26 mouse cellular contexts compared by ENCODE assay signal in the genomic region with DNA sequence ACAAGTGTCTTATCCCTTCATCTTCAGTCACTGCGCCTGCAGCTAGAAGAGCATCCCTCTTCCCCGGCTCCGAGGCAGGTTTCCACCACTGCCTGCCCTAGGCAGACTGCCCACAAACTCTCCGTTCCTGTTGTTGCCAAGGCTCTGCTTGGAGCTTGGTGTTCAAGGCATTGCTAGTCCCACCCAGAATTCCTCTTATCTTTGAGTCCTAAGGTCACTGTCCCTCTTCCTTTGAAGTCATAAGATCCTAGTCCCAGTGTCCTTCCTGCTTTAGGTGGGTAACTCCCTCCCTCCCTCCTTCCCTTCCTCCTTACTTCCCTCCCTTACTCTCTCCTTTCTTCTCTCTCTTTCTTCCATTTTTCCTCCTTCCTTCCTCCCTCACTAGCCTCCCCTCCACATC. TPM values are rescaled to one million over a fixed set of nuclear protein-coding genes. Genes with fewer than 3 reads are reported as not detected.
DNase-seq lines count a peak whose midpoint lies in the region; ATAC-seq and TF ChIP-seq lines count a peak whose summit lies in the region.
"Had no signal": no experiment of that assay in that cellular context is flagged by ENCODE, and none has a peak within 500 bp of the region (broad histone marks: within the 10 kb centered on the region; RNA-seq: fewer than 3 reads in every experiment).

No protein-coding gene starts in this region.

- H3K4me1 ChIP-seq in intestine, embryonic 16.5 days (ENCODE audit: control insufficient read depth, insufficient read depth, low read length) = no peaks in the 10 kb centered on the region
- H3K4me1 ChIP-seq in intestine, embryonic 15.5 days (replicated peaks) = no peaks in the 10 kb centered on the region; the same call in 1 of the 2 replicates
- H3K4me1 ChIP-seq in spleen, adult 2 months (ENCODE audit: control insufficient read depth, insufficient read depth, insufficient read length) = peaks cover 14% of the 10 kb centered on the region; the same call in 1 of the 2 replicates
- H3K4me1 ChIP-seq: embryonic facial prominence, embryonic 13.5 days had no signal

- H3K9ac ChIP-seq in intestine, embryonic 16.5 days (ENCODE audit: low read depth, low read length) = no peak overlapping the region
- no peak overlapping the region for H3K9ac ChIP-seq in intestine, embryonic 15.5 days
- H3K9ac ChIP-seq: embryonic facial prominence, embryonic 13.5 days; embryonic facial prominence, embryonic 15.5 days; forebrain, embryonic 12.5 days had no signal

- intact Hi-C loops in heart, postnatal 14 days (cut with DNase I) = no loop called here

- H3K36me3 ChIP-seq in intestine, embryonic 16.5 days (ENCODE audit: control insufficient read depth, insufficient read depth, low read length) = no peaks in the 10 kb centered on the region
- H3K36me3 ChIP-seq in intestine, embryonic 15.5 days = no peaks in the 10 kb centered on the region
- H3K36me3 ChIP-seq in spleen, adult 2 months (ENCODE audit: control insufficient read depth, insufficient read depth, low read length) = no peaks in the 10 kb centered on the region
- H3K36me3 ChIP-seq: embryonic facial prominence, embryonic 13.5 days; embryonic facial prominence, embryonic 15.5 days; forebrain, embryonic 10.5 days; forebrain, embryonic 12.5 days; G1E had no signal

- 84% methylated on average over 4 of the region's 4 CpGs for WGBS in intestine, embryonic 16.5 days
- WGBS in intestine, embryonic 15.5 days = 85% methylated on average over 4 of the region's 4 CpGs
- WGBS in spleen, adult 2 months = 91% methylated on average over 4 of the region's 4 CpGs
- WGBS in large intestine, adult 2 months = 48% methylated on average over 4 of the region's 4 CpGs

- no peak for TF ChIP-seq CTCF in spleen, adult 2 months (IDR thresholded peaks at IDR 0.05; ENCODE audit: extremely low read depth, insufficient read depth, insufficient read length, insufficient replicate concordance)

- no peaks in the 10 kb centered on the region for H3K9me3 ChIP-seq in intestine, embryonic 16.5 days (ENCODE audit: control insufficient read depth, low read length)
- no peaks in the 10 kb centered on the region for H3K9me3 ChIP-seq in intestine, embryonic 15.5 days
- H3K9me3 ChIP-seq: embryonic facial prominence, embryonic 13.5 days; embryonic facial prominence, embryonic 15.5 days; forebrain, embryonic 10.5 days; forebrain, embryonic 12.5 days had no signal

- peak; percentile 58; the same call in 1 of the 2 replicates for ATAC-seq in intestine, embryonic 16.5 days
- no peak; the same call in 1 of the 2 replicates for ATAC-seq in intestine, embryonic 15.5 days
- ATAC-seq: forebrain, embryonic 14.5 days; Patski had no signal

- H3K4me2 ChIP-seq in intestine, embryonic 16.5 days (ENCODE audit: low read depth, low read length) = no peak overlapping the region
- H3K4me2 ChIP-seq in intestine, embryonic 15.5 days (replicated peaks) = no peak overlapping the region
- H3K4me2 ChIP-seq: embryonic facial prominence, embryonic 13.5 days; embryonic facial prominence, embryonic 15.5 days; forebrain, embryonic 12.5 days had no signal

- H3K27ac ChIP-seq in intestine, embryonic 16.5 days (ENCODE audit: low read length) = no peak overlapping the region
- no peak overlapping the region for H3K27ac ChIP-seq in intestine, embryonic 15.5 days
- H3K27ac ChIP-seq in spleen, adult 2 months (ENCODE audit: insufficient read depth, low read length) = peak overlapping the region; percentile 88; the same call in 1 of the 2 replicates
- H3K27ac ChIP-seq: embryonic facial prominence, embryonic 13.5 days; embryonic facial prominence, embryonic 15.5 days; forebrain, embryonic 10.5 days; forebrain, embryonic 12.5 days had no signal

- no peak overlapping the region for H3K4me3 ChIP-seq in intestine, embryonic 16.5 days (ENCODE audit: low read length)
- H3K4me3 ChIP-seq in intestine, embryonic 15.5 days (replicated peaks) = no peak overlapping the region
- no peak overlapping the region for H3K4me3 ChIP-seq in spleen, adult 2 months (ENCODE audit: extremely low read depth, insufficient read depth, insufficient read length)
- H3K4me3 ChIP-seq: embryonic facial prominence, embryonic 13.5 days; embryonic facial prominence, embryonic 15.5 days; erythroblast, embryonic 14.5 days; forebrain, embryonic 10.5 days; forebrain, embryonic 12.5 days had no signal

- no peak for DNase-seq in spleen, adult 2 months (ENCODE audit: low read depth in 1 of 2, low spot score in 2 of 2)
- no peak for DNase-seq in spleen, adult 18-20 months
- DNase-seq in large intestine, adult 2 months (ENCODE audit: low read depth, low spot score) = peak; percentile 46
- DNase-seq in frontal cortex, adult 2 months (ENCODE audit: extremely low spot score in 1 of 2, low spot score in 1 of 2) = no peak
- no peak for DNase-seq in heart, postnatal 14 days
- DNase-seq: adrenal gland, adult 2 months; adrenal gland, postnatal 10 days; adrenal gland, postnatal 25 days; B cell, adult 2 months; cerebellum, adult 11 months; cerebellum, adult 8-10 months; cerebellum, adult 9-11 months; cerebellum, postnatal 14 days; cerebellum, postnatal 36 days; embryo, embryonic 11 days had no signal

- H3K27me3 ChIP-seq in intestine, embryonic 16.5 days (replicated peaks; ENCODE audit: control insufficient read depth, insufficient read depth, low read length) = no peaks in the 10 kb centered on the region
- no peaks in the 10 kb centered on the region for H3K27me3 ChIP-seq in intestine, embryonic 15.5 days (replicated peaks)
- H3K27me3 ChIP-seq in spleen, adult 2 months (ENCODE audit: control insufficient read depth, insufficient read depth, low read length) = no peaks in the 10 kb centered on the region
- H3K27me3 ChIP-seq: CH12.LX; embryonic facial prominence, embryonic 13.5 days; embryonic facial prominence, embryonic 15.5 days; forebrain, embryonic 12.5 days; Patski had no signal

- TF ChIP-seq POLR2A in spleen, adult 2 months (IDR thresholded peaks at IDR 0.05; ENCODE audit: low read depth, low read length) = no peak

RNA-seq across cellular contexts. Expression of gene Btg1, which starts 46.2 kb away (rescaled TPM):
- 43.2 and 43.9 TPM in 2 replicates for polyA plus RNA-seq in intestine, embryonic 16.5 days (2015; fragmentation: Nextera tagmentation; extraction: Ambion mirVana)
- 43.9 and 47.9 TPM in 2 replicates for polyA plus RNA-seq in intestine, embryonic 15.5 days (2015; fragmentation: Nextera tagmentation; extraction: Ambion mirVana)
- polyA plus RNA-seq in spleen, adult 2 months (2012; rRNA removed) = 139 and 152 TPM in 2 replicates
- polyA plus RNA-seq in large intestine, adult 2 months (2012; rRNA removed) = 63.6 and 69.2 TPM in 2 replicates
- 41.6 and 51.6 TPM in 2 replicates for polyA plus RNA-seq in frontal cortex, adult 2 months (2012; rRNA removed)
- total RNA-seq in heart, postnatal 14 days (2021) = 10 to 100 TPM; 48.0 to 53.4 TPM
